Mouse (Mus musculus) CD8-positive naive resting alpha-beta T cell, adult 2 months (primary cell): ENCODE data around the gene Adam23.

ENCODE experiments used
- DNase-seq, 2 experiments: peaks; one replicate each; pipeline ENCODE4 v3.0.0; 2022; ENCODE audit warnings: low read depth in 2 of 2, low spot score in 2 of 2

Adam23 gene

DNA sequence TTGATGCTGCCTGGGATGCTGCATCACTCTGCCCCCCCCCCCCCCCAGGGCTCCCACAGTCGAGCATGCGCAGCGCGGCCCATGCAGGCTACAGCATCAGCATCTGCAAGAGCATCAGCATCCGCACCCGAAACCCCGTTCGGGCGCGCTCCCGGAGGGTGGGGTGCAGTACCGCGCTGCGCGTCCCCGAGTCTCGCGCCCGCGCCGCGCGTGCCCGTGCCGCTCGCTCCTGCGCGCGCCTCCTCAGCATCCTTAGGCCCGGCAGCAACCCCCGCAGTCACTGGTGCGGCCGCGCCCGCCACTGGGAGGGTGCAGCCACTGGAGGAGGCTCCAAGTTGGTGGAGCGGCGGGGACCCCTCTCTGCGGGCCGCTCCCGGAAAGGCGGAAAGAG lies at the start of gene Adam23:
Adam23 (plus strand) TSS at position 236 of the 391 bp plus-strand sequence.
- no peak for DNase-seq

DNA sequence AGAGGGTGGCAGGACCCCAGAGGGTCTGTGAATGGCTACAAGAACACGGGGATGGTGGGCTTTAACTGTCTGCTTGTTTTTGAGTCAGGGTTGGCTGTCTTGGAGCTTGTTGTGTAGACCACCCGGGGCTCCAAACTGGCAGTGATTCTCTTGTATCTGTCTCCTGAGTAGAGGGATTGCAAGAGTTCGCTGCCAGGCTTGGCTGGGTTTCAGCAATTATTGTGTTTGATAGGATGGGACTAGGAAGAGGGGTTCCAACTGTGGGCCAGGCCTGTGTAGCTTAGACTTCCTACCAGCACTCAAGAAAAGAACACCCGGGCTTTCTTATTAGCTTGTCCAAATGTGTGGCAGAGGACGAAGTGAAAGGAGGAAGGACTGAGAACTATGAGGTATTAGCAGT lies 44.6 kb upstream of the Adam23 start:
- DNase-seq, result no peak

DNA sequence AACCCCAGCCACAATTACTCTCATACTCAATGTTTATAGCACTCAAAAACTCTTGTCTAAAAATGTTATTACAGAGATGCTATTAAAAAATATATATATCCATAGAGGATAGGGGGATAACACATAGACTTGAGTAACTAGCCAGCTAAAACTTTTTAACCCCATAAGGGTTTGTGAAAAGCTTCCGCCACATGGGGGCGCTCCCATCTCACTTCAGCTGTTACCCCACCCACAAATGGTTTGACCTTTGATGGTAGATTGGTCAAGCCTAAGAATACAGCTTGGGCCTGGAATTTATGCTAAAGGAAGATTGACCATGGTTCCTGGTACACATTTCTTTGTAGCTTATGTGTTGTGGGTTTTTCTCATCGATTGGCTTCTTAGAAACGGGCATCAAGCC lies 42.1 kb upstream of the Adam23 start:
- no peak for DNase-seq

DNA sequence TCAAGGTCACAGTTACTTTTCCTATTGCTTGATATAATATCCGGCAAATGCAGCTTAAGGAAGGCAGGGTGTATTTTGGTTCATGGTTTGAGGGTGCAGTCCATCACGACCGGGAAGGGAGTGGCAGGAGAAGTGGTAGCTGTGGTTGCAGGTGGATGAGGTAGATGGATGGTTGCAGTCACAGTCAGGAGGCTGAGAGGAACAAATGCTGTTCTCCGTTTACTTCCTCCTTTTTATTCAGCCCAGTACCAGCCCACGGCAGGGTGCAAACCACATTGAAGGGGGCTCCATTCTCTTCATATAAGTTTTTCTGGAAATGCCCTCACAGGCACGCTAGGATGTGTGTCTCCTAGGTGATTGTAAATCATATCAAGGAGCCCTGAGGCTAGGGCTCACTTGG lies 37.3 kb upstream of the Adam23 start:
- DNase-seq, result no peak

DNA sequence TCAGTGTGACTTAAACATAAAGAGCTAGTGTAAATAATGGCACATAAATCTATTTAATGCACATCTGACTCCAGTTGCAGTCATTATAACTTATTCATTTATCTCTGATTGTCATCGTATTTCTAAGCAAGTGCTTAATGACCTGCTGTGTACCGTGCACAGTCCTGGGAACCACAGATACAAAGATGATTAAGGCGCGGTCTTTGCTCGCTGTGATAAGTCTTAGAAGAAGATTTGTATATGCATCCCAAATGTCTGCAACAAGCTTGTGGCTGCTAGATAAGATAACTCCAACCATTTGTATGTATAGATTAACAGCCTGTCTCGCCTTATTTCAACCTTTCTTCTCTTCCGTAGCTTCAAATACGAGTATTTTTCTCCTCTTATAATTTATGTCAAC lies 27.2 kb upstream of the Adam23 start:
- DNase-seq, result no peak

DNA sequence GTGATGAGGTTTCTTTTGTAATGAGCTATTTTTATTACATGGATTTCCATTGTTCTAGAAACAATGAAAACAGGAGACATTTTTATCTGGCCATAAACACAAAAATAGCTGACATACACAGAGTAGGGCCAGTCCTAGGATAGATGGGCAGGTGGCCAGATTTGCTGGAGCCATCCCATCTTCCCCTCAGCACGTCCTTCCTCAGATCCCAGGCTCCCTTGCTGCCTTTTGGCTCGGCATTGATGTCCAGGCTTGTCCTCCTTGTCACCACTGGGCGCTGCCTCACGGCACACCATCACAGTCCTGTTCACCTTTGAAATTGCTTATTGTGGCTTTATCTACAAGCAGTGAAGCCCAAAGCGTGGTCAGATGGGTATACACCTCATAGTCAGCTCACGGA lies 15.0 kb upstream of the Adam23 start:
- DNase-seq, result no peak

DNA sequence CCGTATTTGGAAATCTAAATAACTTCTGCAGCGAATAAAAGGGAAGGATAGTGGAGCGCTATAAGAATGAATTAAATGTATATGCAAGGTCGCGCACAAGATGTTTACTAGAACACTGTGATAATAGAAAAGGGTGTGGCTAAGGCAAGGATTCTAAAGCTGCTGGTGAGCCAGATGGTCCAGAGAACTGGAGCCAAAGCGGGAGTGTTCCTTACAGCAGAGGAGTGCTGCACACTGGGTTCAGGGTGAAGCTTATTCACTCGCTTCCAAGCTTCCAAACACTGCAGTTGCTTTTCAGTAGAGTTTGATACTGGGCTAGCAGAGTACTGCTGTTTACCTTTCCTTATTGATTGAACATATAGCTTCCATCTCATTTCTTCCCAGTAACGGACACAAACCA lies 14.5 kb upstream of the Adam23 start:
- no peak for DNase-seq

DNA sequence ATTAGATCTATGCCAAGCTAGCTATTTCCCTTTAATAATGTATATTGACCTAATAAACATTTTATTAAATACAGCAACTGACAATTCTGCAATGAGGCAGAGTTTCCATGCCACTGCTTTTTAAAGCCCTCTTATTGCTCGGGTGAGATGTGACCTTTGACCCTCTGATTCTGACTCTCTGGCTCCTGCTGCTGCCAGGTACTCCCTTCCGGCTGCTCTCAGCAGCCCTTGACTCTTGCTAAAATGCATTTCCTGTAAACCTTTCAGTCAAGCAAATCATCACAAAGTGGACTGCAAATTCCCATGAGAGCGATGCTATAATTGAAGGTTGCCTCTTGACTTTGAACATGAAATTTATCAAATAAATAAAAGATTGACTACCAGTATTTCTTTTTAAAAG lies 13.8 kb upstream of the Adam23 start:
- no peak for DNase-seq

DNA sequence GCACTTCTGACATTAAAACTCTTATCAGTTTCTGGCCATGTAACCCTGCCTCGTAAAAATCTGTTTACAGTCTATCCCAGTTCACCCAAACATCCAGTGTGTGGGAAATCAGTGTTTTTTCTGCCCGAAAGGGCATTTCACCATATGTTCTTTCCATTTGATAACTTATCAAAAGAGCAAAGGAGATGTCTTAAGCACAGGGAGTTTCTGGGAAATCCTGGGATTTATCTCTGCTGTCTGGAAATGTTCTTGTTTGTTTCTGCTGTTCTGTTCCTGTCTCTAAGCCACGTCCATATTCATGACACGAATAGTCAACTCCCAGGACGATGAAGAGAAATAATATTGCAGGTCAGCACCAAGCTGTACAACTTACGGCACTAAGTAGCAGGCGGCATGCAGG lies 11.6 kb upstream of the Adam23 start:
- DNase-seq, result no peak

DNA sequence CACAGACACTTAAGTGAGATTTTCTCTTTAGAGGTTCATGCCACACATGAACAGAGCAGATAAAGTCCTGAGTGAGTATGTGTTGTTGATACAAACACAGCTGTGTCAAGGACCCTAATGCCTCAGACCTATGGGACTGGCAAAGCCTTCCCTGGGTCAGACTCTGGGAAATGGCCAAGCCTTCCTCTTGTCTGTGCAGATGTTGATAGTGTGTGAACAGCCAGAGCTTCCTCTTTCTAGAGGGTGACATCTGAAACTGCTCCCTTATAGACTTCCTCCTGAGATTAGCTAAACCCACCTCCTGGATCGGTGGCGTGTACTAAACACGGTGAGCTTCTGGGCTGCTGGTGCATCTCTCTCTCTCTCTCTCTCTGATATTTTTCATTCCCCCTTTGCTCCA lies 8.2 kb upstream of the Adam23 start:
- no peak for DNase-seq

DNA sequence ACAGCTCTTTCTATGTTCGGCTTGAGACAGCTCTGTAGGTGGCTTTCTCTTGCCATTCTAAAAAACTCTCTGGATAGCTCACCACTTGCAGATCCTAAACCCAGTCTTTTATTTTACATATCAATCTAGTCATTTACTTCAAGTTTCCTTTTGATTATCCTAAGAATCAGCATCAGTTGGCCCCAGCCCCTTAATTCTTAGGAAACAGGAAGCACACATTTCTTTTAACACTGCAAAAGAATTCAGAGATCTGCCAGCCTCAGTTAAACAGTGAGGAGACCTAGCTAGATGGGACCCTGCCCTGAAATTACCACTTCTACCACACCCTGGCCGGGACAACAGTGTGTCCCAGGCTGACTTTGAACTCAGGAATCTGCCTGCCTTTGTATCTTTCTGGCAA lies 3.5 kb upstream of the Adam23 start:
- no peak for DNase-seq

DNA sequence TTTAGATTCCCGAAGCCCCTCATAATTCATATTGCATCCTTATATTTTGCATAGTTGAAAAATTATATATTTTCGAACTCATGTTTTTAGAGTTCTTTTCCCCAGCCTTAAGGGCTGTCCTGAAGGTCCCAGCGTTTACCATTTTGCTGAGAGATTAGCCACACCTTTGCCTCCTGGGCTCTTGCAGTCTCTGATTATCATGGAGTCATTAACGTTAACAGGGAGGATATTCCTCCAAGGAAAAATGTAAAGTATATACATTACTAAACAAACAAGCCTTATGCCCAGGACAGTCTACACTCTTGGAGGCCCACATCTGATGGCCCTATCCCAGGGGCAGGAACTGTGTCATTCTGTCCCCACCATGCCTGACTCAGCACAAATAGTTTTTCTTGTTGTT lies 3.1 kb upstream of the Adam23 start:
- DNase-seq, result no peak

DNA sequence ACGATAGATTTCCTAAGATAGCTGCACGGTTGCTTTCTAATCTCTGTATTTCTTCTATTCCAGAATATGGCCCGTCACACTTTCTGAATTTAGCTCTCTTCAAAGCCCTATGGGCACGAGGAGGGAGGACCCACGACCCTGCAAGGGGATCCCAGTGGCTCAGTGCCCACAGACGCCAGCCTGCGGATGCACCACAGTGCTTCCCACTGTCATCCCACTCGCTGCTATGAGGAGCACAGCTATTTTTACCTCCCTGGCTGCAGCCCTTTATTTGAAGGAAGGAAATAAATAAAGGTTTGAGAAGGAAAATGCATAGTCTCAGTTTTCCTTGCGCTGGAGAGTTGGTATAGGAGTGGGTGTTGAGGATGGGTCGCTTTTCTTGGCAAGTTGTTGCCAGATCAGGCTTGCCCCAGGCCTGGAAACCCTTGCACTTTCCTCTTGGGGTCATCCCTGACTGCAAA lies 512 bp upstream of the Adam23 start:
- no peak for DNase-seq

DNA sequence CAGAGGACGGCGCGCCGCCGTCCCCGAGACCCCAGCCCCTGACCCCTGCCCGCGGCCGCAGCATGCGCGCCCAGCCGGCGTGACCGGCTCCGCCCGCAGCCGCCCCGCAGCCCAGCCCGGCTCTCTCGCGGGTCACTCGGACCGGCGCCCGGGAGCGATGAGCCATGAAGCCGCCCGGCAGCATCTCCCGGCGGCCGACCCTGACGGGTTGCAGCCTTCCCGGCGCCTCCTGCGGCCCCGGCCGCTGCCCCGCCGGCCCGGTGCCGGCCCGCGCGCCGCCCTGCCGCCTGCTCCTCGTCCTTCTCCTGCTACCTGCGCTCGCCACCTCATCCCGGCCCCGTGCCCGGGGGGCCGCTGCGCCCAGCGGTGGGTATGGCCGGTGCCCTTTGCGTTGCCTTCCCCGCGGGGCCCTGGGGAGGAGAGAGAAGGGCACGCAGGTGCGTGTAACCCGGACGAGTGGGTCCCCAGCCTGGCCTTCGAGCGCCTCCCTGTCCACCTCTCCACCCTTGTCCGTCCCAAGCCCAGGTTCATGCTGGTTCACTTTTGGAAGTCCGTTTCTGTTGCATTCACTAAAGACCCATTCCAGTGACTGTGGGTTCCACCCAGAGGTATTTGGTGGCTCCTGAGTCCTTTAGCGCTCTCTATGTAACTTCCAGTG lies 485 bp downstream of the Adam23 start:
- DNase-seq, result no peak

DNA sequence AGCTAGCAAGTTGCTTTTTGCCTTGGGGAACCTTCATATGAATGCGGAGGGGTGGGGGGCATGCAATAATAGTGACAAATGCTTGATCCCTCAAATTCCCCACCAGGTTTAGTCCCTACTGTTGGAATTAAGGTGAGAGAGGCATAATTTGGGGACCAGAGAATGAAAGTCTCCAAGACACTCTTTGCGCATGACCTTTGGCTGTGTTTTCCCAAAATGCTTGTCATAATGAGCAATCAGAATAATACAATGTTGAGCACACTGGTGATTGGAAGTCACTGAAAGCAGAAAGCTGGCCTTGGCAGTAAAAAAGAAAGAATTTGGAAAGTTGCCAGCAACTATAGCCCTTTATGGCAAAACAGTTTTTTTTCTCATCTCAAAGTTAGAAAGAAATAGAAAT lies 1.0 kb downstream of the Adam23 start:
- no peak for DNase-seq

DNA sequence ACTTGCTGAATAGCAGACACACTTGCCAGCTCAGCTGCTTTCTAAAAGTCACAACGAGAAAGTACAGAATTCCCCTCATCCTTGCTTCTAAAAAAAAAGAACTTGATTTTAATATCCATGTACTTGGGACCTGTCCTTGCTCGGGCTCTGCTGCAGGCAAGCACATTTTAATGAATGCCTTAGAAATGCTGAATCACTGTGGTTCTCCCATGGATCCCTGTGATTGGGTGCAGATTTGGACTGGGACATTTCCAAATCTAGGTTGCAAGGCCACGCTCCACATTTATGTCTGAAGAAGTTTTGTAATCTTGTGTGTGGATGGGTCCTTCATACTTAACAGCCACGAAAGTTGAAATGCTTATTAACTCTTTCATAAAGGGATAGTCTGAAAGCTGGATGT lies 4.4 kb downstream of the Adam23 start:
- DNase-seq, result no peak

DNA sequence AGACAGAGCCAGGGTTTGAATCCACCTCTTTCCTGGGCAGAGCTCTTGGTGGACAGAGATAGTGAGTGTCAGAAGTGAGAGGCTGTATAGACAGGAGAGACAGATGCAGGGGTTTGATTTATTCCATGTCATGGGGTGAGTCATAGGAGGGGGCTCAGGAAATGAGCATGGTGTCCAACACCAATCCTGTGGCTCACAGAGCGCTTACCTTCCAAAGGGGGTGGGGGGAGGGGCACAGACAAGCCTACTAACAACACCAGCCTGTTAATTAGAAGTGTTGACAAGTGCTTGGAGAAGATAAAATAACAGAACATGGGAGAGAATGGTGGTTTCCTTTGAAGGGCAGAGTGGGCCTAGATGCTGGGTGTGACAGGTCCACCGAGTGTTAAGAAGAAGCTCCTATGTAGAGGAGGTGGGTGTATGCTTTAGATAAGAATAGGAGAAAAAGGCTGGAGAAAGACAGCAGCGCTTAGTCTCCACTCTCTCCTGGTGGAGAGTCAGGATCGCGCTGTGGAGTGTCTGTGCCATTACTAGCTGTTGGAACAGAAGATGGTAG lies 7.7 kb downstream of the Adam23 start:
- no peak for DNase-seq

DNA sequence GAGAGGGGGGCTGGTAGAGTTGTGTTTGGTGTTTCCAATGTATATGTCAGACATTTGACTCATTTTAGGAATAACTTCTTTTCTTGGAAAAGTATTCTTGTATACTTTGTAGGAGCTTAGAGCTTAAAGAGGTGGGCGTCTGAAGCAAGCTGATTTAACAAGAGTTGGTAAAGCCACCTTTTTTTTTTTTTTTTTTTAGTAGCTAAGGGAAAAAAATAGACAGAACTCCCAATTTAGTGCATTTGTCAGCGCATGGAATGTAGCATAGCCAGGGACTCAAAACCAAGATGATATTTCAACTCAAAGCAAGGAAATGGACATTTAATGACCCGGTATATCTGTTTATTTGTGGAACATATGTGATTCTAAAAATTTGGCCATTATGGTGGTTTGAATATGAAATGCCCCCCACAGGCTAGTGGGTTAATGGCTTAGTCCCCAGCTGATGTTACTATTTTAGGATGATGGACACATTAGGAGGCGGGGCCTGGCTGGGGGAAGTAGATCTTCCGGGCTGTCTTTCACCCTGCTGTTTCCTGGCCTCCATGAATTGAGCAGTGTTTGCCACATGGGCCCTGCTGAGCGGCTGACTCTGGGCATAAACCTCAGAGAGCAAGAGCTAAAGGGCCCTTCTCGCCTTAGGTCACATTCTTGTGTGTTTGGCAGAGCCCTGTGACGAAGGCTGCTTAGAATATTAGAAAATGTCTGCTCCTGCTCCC lies 12.3 kb downstream of the Adam23 start:
- DNase-seq, result no peak

DNA sequence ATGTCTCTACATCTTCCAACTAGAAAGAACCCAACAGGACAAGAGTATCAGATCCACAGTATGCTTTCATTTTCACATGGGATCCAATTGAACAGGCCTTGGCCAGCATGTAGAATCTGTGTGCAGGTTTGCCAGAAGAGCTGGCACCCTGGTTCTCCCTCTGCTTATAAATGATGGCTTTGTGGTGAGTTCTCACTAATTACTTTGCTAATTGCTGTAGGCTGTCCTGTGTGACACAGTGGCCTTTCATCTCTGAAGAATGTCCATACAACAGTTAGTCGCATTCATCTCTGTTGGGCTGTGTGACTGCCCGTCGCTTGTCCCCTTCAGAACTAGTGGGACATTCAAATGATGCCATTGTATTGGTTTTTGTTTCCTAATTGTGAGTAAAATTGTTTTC lies 13.5 kb downstream of the Adam23 start:
- DNase-seq, result no peak

DNA sequence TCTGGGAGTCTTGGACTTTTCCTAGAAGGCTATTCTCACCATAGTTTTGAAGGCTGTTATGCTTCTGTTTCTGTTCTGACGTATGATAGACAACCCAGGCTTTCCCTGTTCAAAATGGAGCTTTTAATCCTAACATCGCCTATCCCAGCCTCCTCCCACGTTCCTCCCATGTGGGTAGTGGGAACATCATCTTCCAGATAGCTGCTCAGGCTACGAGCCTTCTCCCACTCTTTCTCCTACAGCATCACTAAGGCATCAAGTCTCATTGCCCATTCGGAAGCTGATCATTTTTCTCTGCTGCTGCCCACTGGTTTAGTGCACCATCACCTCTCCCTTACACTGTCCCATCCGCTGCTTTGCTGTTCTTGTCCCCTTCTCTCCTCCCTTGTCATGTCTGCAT lies 14.2 kb downstream of the Adam23 start:
- no peak for DNase-seq

DNA sequence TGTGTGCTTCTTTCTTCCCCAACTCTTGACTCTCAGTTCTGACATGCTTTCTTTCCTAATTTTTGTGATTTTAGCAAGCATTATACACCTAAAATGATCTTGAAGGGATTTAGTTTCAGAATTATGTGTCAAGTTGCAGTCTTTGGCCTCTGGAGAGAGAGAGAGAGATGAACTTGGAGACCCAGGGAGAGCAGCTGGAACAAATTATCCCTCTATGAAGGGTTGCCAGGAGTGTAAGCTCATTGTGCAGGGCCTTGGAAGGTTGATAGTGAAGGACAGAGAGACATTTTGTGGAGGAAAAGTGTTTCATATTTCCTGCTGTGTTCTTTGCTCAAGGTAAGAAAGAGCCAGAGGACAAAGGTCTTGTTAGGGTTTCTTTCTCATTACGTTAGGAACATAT lies 18.8 kb downstream of the Adam23 start:
- DNase-seq, result no peak

DNA sequence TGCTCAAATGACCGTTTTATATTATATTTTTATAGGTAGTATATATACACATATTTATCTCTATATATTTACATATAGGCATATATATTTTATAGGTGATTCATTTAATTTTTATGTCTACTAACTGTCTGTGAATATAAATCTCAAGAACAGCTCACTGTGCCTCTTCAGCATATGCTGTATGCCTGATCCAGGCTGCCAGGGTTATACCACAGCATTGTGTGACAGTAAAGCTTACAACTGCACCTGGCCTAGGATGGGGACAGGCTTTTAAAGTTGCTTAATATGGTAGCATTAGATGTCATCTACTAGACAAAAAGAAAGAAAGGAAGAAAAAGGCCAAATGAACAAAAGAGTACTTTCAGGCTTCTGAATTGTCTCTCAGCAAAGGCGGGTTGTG lies 27.6 kb downstream of the Adam23 start:
- DNase-seq, result no peak

DNA sequence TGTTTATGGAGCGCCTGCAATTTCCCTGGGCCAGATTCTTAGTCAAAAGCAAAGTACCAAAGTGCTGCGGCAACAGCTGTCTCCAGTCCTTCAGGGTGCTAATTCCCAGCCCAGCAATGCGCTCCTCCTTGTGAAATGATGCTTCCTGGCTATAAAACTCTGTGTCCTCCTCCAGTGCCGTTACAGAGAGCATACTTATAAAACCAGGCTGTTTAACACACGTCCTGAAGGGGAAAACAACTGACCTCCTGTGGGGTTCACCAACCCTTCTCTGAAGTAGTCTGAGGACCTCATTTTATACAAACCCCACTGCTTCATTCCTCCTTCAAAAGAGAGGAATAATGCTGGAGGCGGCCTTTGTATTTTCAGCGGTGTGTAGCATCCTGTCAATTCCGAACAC lies 28.0 kb downstream of the Adam23 start:
- no peak for DNase-seq
